Mouse (Mus musculus): Measurements from ENCODE around the gene Ttc4.

DNA sequence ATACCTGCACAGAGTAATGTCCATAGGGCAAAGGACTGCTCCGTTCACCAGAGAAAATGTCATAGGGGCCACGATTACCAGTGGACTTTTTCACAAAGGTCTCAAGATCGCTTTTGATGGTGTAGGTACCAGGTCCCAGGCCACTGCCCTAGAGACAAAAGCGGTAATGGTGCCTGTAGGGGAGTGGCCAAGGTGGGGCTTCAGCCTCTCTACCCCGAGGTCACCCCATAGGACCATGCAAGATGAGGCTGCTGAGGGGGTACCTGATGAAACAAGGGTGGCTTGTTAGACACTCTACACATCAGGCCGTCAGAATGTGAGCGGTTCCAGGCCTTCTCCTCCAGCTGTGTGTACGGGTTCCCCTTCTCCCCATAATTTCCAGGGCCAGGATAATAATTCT is 65.6 kb downstream of the Ttc4 start:
- no peak for TF ChIP-seq TAL1 (IDR thresholded peaks at IDR 0.05; ENCODE audit: low read length)
- TF ChIP-seq GATA1 (IDR thresholded peaks at IDR 0.05; ENCODE audit: low read length): no peak
